Mouse (Mus musculus): ENCODE data around the gene Rxrb. TPM values are rescaled to one million over a fixed set of nuclear protein-coding genes. Genes with fewer than 3 reads are reported as not detected.

Rxrb gene
- polyA plus RNA-seq, 1 experiment from 2014 or later: 33.4 TPM

DNA sequence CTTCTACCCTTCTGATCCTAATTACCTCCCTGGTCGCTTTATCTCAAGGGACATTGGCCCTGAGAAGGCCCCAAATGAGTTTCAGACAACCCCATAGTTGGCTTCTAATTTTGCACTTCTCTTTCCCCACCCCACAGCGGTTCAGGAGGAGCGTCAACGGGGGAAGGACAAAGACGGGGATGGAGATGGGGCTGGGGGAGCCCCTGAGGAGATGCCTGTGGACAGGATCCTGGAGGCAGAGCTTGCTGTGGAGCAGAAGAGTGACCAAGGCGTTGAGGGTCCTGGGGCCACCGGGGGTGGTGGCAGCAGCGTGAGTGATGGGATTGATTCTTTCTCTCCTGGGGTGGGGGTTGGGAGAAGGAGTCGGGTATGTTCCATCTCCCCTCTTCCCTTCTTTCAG is 3.9 kb downstream of the Rxrb start:
- H3K9ac ChIP-seq (replicated peaks; ENCODE audit: low read length): no peak overlapping the region
- peaks cover 33% of the 10 kb centered on the region for H3K4me1 ChIP-seq (ENCODE audit: control insufficient read depth, insufficient read depth, low read length)
- H3K27me3 ChIP-seq (ENCODE audit: control insufficient read depth, insufficient read depth, low read length): no peaks in the 10 kb centered on the region
- no peak for DNase-seq
- no peak overlapping the region for H3K4me3 ChIP-seq (replicated peaks; ENCODE audit: low read depth, low read length)
- no peak overlapping the region for H3K27ac ChIP-seq (replicated peaks; ENCODE audit: low read depth, low read length)
- H3K4me2 ChIP-seq (ENCODE audit: low read length): no peak overlapping the region
- no peaks in the 10 kb centered on the region for H3K9me3 ChIP-seq (ENCODE audit: control insufficient read depth, low read length)
- peaks cover 38% of the 10 kb centered on the region for H3K36me3 ChIP-seq (ENCODE audit: control insufficient read depth, insufficient read depth, low read length)
- no peak for ATAC-seq (ENCODE audit: low FRiP score, low TSS enrichment)
- 91% methylated on average over 9 of the region's 9 CpGs for WGBS

GRCm38 (mm10) chr17:34036647-34037046 is 5.0 kb downstream of the Rxrb start:
- Histone ChIP-seq H3K4me3 (replicated peaks; ENCODE audit: low read depth, low read length) (no peak overlapping the region), H3K36me3 (ENCODE audit: control insufficient read depth, insufficient read depth, low read length) (peaks cover 38% of the 10 kb centered on the region), H3K4me1 (ENCODE audit: control insufficient read depth, insufficient read depth, low read length) (peaks cover 29% of the 10 kb centered on the region), H3K27ac (replicated peaks; ENCODE audit: low read depth, low read length) (no peak overlapping the region), H3K27me3 (ENCODE audit: control insufficient read depth, insufficient read depth, low read length) (no peaks in the 10 kb centered on the region), H3K9ac (replicated peaks; ENCODE audit: low read length) (no peak overlapping the region), H3K4me2 (ENCODE audit: low read length) (no peak overlapping the region), H3K9me3 (ENCODE audit: control insufficient read depth, low read length) (no peaks in the 10 kb centered on the region)
- ATAC-seq (ENCODE audit: low FRiP score, low TSS enrichment) (no peak), DNase-seq (no peak)
- 82% methylated on average over 10 of the region's 10 CpGs for WGBS

GRCm38 (mm10) chr17:34037241-34037640 is 5.6 kb downstream of the Rxrb start:
- Histone ChIP-seq H3K9me3 (ENCODE audit: control insufficient read depth, low read length) (no peaks in the 10 kb centered on the region), H3K27me3 (ENCODE audit: control insufficient read depth, insufficient read depth, low read length) (no peaks in the 10 kb centered on the region), H3K27ac (replicated peaks; ENCODE audit: low read depth, low read length) (no peak overlapping the region), H3K4me2 (ENCODE audit: low read length) (no peak overlapping the region), H3K4me1 (ENCODE audit: control insufficient read depth, insufficient read depth, low read length) (peaks cover 29% of the 10 kb centered on the region), H3K4me3 (replicated peaks; ENCODE audit: low read depth, low read length) (no peak overlapping the region), H3K36me3 (ENCODE audit: control insufficient read depth, insufficient read depth, low read length) (peaks cover 38% of the 10 kb centered on the region), H3K9ac (replicated peaks; ENCODE audit: low read length) (no peak overlapping the region)
- DNase-seq (no peak), ATAC-seq (ENCODE audit: low FRiP score, low TSS enrichment) (no peak)
- WGBS: 97% methylated on average over 7 of the region's 7 CpGs

- no peak overlapping the region; the same call in 1 of the 2 replicates for H3K27ac ChIP-seq (replicated peaks; ENCODE audit: low read depth, low read length)
- 0 out of 2 replicates have a peak, but pooled peaks have one; percentile 15 for ATAC-seq (ENCODE audit: low FRiP score, low TSS enrichment)
These were observed 6.8 kb downstream of the Rxrb start for GRCm38 (mm10) chr17:34038440-34038839.

DNA sequence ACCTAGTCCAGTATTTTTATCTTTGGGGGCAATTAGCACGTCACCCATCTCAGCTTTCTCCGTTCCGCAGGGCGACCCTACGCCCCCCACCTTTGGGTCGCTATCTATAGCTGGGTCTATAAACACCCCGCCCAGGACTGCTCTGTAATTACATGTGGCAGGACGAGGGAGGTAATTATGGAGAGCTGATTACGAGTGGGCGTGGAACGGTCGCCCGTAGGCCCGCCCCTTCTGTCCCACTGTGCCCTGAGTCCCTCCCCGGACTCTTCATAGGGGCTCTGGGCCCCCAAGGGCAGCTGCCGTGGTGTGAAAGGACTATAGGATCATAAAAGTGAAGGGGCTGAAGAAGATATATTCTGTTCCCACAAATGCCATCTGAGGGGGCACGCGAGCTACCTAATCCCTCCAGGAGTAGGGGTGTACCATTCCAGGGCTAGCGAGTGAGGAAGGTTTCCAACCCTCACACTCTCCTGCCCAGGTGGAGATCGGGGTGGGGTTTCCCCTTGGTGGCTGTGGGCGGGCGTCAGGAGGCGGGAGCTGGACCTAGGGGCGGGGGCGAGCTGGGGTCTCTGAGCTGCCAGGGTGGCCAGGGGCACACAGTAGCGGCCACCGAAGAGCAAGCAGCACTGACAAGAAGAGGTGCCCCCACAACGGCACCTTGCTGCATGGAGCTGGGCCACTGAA is 7.4 kb downstream of the Rxrb start, which contains the start of gene Col11a2:
Gene Col11a2, plus strand, starts transcription at position 560 of the 684 bp plus-strand sequence.
- peak within 1 kb of the TSS; percentile 5; the same call in 1 of the 2 replicates for H3K27ac ChIP-seq (replicated peaks; ENCODE audit: low read depth, low read length)
- H3K4me3 ChIP-seq (replicated peaks; ENCODE audit: low read depth, low read length): peak within 1 kb of the TSS; percentile 22; the same call in 1 of the 2 replicates
- H3K4me2 ChIP-seq (ENCODE audit: low read length): peak within 1 kb of the TSS; percentile 52
- peak; percentile 60; the same call in 1 of the 2 replicates for ATAC-seq (ENCODE audit: low FRiP score, low TSS enrichment)
- peak; percentile 49 for DNase-seq
- WGBS: 10% methylated on average over 28 of the region's 28 CpGs
- H3K9ac ChIP-seq (replicated peaks; ENCODE audit: low read length): peak within 1 kb of the TSS; percentile 37; the same call in 1 of the 2 replicates
- H3K4me1 ChIP-seq (ENCODE audit: control insufficient read depth, insufficient read depth, low read length): peaks cover 19% of the 10 kb centered on the region; the same call in 1 of the 2 replicates
- H3K36me3 ChIP-seq (ENCODE audit: control insufficient read depth, insufficient read depth, low read length): peaks cover 36% of the 10 kb centered on the region
- no peaks in the 10 kb centered on the region for H3K27me3 ChIP-seq (ENCODE audit: control insufficient read depth, insufficient read depth, low read length)
- H3K9me3 ChIP-seq (ENCODE audit: control insufficient read depth, low read length): no peaks in the 10 kb centered on the region

More at GRCm38 (mm10) chr17:34038440-34038839, 6.8 kb downstream of the Rxrb start:
- Histone ChIP-seq H3K4me1 (ENCODE audit: control insufficient read depth, insufficient read depth, low read length) (peaks cover 20% of the 10 kb centered on the region; the same call in 1 of the 2 replicates), H3K27me3 (ENCODE audit: control insufficient read depth, insufficient read depth, low read length) (no peaks in the 10 kb centered on the region), H3K9ac (replicated peaks; ENCODE audit: low read length) (peak overlapping the region; percentile 37; the same call in 1 of the 2 replicates), H3K36me3 (ENCODE audit: control insufficient read depth, insufficient read depth, low read length) (peaks cover 38% of the 10 kb centered on the region), H3K9me3 (ENCODE audit: control insufficient read depth, low read length) (no peaks in the 10 kb centered on the region), H3K4me3 (replicated peaks; ENCODE audit: low read depth, low read length) (peak overlapping the region; percentile 22; the same call in 1 of the 2 replicates), H3K4me2 (ENCODE audit: low read length) (peak overlapping the region; percentile 52)
- WGBS: 11% methylated on average over 21 of the region's 21 CpGs
- DNase-seq: peak; percentile 56

DNA sequence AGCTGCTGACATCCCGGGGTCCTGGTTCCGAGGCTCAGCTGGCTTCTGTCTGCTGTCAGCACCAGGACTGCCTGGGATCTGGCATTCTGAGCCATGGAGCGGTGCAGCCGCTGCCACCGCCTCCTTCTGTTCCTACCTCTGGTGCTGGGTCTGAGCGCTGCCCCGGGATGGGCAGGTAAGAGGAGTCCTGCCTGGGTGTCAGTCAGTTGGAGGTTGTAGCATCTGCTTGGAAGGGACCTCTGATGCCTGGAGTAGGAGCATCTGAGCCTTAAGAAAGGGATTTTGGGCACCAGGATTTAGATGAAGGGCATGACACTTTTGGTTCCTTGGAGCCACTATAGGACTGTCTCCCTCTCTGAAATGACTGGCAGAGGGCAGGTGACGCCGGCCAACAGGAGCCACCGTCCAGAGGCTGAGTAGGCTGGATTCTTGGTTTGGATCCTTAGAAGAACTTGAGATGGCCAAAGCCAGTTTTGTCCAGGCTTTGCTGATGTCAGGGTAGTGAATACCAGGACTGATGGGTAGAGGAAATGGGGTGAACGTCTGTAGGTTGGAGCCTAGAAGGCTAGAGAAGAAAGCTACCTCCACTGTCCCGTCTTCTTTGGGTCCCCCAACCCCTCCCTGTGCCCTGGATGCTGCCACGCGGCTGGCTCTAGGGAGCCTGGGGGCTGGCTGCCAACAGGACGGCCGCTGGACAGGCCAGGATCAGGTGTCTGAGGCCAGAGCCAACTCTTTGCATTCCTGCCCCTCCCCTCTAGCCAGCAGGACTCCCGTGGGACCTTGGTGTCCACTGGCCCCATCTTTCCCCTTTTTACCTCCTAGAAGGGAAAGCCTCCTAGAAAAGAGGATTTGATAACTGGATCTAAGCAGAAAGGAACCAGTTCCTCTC is 8.2 kb downstream of the Rxrb start:
- no peaks in the 10 kb centered on the region for H3K9me3 ChIP-seq (ENCODE audit: control insufficient read depth, low read length)
- 0 out of 2 replicates have a peak overlapping the region, but pooled peaks have one; percentile 5 for H3K27ac ChIP-seq (replicated peaks; ENCODE audit: low read depth, low read length)
- no peaks in the 10 kb centered on the region for H3K27me3 ChIP-seq (ENCODE audit: control insufficient read depth, insufficient read depth, low read length)
- no peak for ATAC-seq (ENCODE audit: low FRiP score, low TSS enrichment)
- peaks cover 19% of the 10 kb centered on the region; the same call in 1 of the 2 replicates for H3K4me1 ChIP-seq (ENCODE audit: control insufficient read depth, insufficient read depth, low read length)
- H3K4me3 ChIP-seq (replicated peaks; ENCODE audit: low read depth, low read length): 0 out of 2 replicates have a peak overlapping the region, but pooled peaks have one; percentile 22
- H3K4me2 ChIP-seq (ENCODE audit: low read length): peak overlapping the region; percentile 52
- H3K36me3 ChIP-seq (ENCODE audit: control insufficient read depth, insufficient read depth, low read length): peaks cover 32% of the 10 kb centered on the region
- peak overlapping the region; percentile 37; the same call in 1 of the 2 replicates for H3K9ac ChIP-seq (replicated peaks; ENCODE audit: low read length)
- 25% methylated on average over 17 of the region's 17 CpGs for WGBS
- DNase-seq: peak; percentile 37

DNA sequence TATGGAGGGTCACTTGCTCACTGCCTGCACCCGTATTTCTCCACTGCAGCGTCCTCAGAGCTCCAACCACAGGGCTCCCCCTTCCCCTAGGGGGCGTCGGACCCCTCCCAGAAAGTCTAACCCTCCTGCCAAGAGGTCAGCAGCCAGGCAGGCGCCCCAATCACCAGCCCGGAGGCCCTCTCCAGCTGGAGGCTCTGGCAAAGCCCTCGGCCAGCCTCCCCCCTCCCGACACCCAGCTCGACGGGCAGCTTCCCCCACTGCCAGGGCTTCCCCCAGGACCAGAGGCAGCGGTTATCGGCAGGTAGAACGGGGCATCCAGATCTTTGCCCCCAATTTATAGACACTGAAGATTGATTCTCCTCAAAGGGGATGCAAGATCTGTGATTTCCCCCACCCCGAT is 14.3 kb downstream of the Rxrb start:
- Histone ChIP-seq H3K27ac (replicated peaks; ENCODE audit: low read depth, low read length) (no peak overlapping the region), H3K4me2 (ENCODE audit: low read length) (no peak overlapping the region), H3K36me3 (ENCODE audit: control insufficient read depth, insufficient read depth, low read length) (no peaks in the 10 kb centered on the region), H3K4me3 (replicated peaks; ENCODE audit: low read depth, low read length) (no peak overlapping the region), H3K27me3 (ENCODE audit: control insufficient read depth, insufficient read depth, low read length) (no peaks in the 10 kb centered on the region), H3K9me3 (ENCODE audit: control insufficient read depth, low read length) (no peaks in the 10 kb centered on the region), H3K4me1 (ENCODE audit: control insufficient read depth, insufficient read depth, low read length) (no peaks in the 10 kb centered on the region), H3K9ac (replicated peaks; ENCODE audit: low read length) (no peak overlapping the region)
- ATAC-seq (ENCODE audit: low FRiP score, low TSS enrichment) (no peak), DNase-seq (no peak)
- 84% methylated on average over 14 of the region's 14 CpGs for WGBS

DNA sequence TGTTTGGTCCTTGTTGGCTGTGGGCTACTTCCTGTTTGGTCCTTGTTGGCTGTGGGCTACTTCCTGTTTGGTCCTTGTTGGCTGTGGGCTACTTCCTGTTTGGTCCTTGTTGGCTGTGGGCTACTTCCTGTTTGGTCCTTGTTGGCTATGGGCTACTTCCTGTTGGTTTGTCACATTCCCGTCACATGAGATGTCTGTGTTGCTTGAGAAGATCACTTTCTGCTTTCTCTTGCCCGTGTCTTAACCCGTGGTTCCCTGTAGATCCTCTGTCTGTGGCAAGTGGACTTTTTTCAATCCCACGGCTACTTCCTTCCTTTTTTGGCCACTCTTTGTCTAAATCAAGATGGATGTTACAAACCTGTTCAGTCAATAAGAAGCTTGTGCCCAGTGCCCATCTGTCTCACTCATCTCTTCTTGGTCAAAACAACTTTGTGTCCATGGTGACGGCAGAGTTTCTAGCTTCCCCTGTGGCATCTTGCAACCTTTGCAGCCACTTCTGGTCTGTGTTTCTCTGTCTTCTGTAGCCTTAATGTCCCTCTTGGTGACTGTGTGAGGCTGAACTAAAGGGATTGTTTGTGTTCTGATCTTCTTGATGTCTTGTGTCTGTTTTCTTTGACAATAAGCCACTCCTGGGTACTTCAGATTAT is 15.9 kb downstream of the Rxrb start:
- DNase-seq (no peak), ATAC-seq (ENCODE audit: low FRiP score, low TSS enrichment) (no peak)
- Histone ChIP-seq H3K4me1 (ENCODE audit: control insufficient read depth, insufficient read depth, low read length) (no peaks in the 10 kb centered on the region), H3K9ac (replicated peaks; ENCODE audit: low read length) (no peak overlapping the region), H3K27ac (replicated peaks; ENCODE audit: low read depth, low read length) (no peak overlapping the region), H3K4me3 (replicated peaks; ENCODE audit: low read depth, low read length) (no peak overlapping the region), H3K4me2 (ENCODE audit: low read length) (no peak overlapping the region), H3K27me3 (ENCODE audit: control insufficient read depth, insufficient read depth, low read length) (no peaks in the 10 kb centered on the region), H3K9me3 (ENCODE audit: control insufficient read depth, low read length) (no peaks in the 10 kb centered on the region), H3K36me3 (ENCODE audit: control insufficient read depth, insufficient read depth, low read length) (peaks cover 4% of the 10 kb centered on the region; the same call in 1 of the 2 replicates)
- 97% methylated on average over 5 of the region's 5 CpGs for WGBS
